Mouse (Mus musculus): ENCODE results near the gene Hnrnpl. TPM values are rescaled to one million over a fixed set of nuclear protein-coding genes. Genes with fewer than 3 reads are reported as not detected.

The Hnrnpl gene
- polyA plus RNA-seq, 1 experiment from 2014 or later: 185 TPM

DNA sequence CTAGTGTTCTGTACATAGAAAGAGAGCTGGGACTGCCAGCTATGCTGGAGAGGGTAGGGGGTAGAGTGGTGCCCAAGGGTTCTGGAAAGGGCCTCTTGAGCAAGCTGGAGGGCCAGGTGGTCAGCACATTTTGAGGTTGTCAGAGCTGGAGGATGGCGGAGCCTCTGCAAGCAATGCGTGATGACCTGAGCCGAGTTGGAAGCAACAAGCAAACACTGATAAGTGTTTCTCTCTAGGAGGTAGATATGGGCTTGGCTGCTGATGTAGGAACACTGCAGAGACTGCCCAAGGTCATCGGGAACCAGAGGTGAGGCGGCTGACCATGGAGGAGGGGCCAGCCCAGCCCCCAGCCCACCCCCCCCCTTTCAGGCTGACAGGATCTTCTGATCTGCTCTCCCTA lies 22.6 kb downstream of the Hnrnpl start:
- H3K36me3 ChIP-seq (ENCODE audit: control insufficient read depth, insufficient read depth): 0 out of 2 replicates have a peak, but pooled peaks cover 5% of the 10 kb centered on the region
- no peak overlapping the region for H3K27ac ChIP-seq (ENCODE audit: low read length)
- no peak for ATAC-seq
- peaks cover 2% of the 10 kb centered on the region for H3K4me1 ChIP-seq (replicated peaks; ENCODE audit: control insufficient read depth, insufficient read depth, low read length)
- H3K9ac ChIP-seq (replicated peaks; ENCODE audit: low read depth, low read length): no peak overlapping the region
- WGBS: 97% methylated on average over 5 of the region's 5 CpGs
- H3K27me3 ChIP-seq (replicated peaks; ENCODE audit: control insufficient read depth, insufficient read depth, low read length): no peaks in the 10 kb centered on the region
- H3K9me3 ChIP-seq (ENCODE audit: control insufficient read depth, low read length): no peaks in the 10 kb centered on the region
- H3K4me2 ChIP-seq (ENCODE audit: low read length): no peak overlapping the region
- H3K4me3 ChIP-seq (replicated peaks; ENCODE audit: low read length): no peak overlapping the region

DNA sequence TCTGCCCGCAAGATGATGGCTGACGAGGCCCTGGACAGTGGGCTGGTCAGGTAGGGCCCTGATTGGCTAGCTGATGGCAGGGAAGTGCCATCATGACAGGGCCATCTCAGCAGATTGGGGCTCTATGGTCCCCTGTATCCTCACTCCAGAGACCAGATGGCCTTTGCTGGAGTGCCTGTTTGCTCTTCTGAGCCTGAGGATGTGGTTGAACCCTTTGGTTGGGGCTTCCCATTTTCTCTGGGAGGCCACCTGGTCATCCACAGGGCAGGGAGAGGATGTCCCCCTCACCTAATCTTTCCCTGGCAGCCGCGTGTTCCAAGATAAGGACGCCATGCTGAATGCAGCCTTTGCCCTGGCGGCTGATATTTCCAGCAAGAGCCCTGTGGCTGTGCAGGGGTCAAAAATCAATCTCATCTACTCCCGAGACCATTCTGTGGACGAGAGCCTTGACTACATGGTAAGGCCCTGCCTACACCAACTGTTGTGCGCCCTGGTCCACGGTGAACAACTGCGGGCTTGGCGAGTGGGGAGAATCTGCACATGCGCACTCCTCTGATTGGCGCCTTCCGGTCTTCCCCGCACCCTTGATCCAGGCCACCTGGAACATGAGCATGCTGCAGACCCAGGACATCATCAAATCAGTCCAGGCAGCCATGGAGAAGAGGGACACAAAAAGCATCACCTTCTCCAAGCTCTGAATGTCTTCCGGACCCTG lies 23.2 kb downstream of the Hnrnpl start:
- Histone ChIP-seq H3K36me3 (ENCODE audit: control insufficient read depth, insufficient read depth) (0 out of 2 replicates have a peak, but pooled peaks cover 5% of the 10 kb centered on the region), H3K27ac (ENCODE audit: low read length) (no peak overlapping the region), H3K27me3 (replicated peaks; ENCODE audit: control insufficient read depth, insufficient read depth, low read length) (no peaks in the 10 kb centered on the region), H3K4me3 (replicated peaks; ENCODE audit: low read length) (no peak overlapping the region), H3K4me2 (ENCODE audit: low read length) (no peak overlapping the region), H3K9me3 (ENCODE audit: control insufficient read depth, low read length) (no peaks in the 10 kb centered on the region), H3K4me1 (replicated peaks; ENCODE audit: control insufficient read depth, insufficient read depth, low read length) (no peaks in the 10 kb centered on the region), H3K9ac (replicated peaks; ENCODE audit: low read depth, low read length) (no peak overlapping the region)
- 95% methylated on average over 17 of the region's 17 CpGs for WGBS
- ATAC-seq: no peak

DNA sequence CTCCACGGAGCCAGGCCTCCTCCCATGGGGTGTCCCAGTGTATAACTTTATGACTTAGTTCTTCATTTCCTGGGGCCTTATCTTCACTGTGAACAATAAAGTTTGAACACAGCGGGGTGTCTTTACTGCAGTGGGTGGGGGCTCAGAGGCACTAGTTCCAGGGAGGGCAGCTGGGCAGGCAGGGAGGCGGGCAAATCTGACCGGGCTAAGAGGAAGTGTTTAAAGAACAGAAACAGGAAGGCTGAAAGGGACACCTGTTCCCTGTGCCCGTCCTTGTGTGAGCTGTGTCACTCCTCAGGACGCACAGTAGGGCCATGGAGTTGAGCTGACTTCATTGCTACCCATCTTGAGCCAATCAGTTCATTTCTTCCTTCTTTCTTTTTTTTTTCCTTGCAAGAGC lies 23.8 kb downstream of the Hnrnpl start:
- Histone ChIP-seq H3K9me3 (ENCODE audit: control insufficient read depth, low read length) (no peaks in the 10 kb centered on the region), H3K4me3 (replicated peaks; ENCODE audit: low read length) (no peak overlapping the region), H3K4me2 (ENCODE audit: low read length) (no peak overlapping the region), H3K27me3 (replicated peaks; ENCODE audit: control insufficient read depth, insufficient read depth, low read length) (no peaks in the 10 kb centered on the region), H3K27ac (ENCODE audit: low read length) (no peak overlapping the region), H3K4me1 (replicated peaks; ENCODE audit: control insufficient read depth, insufficient read depth, low read length) (no peaks in the 10 kb centered on the region), H3K9ac (replicated peaks; ENCODE audit: low read depth, low read length) (no peak overlapping the region), H3K36me3 (ENCODE audit: control insufficient read depth, insufficient read depth) (0 out of 2 replicates have a peak, but pooled peaks cover 5% of the 10 kb centered on the region)
- no peak for ATAC-seq
- 75% methylated on average over 6 of the region's 6 CpGs for WGBS

DNA sequence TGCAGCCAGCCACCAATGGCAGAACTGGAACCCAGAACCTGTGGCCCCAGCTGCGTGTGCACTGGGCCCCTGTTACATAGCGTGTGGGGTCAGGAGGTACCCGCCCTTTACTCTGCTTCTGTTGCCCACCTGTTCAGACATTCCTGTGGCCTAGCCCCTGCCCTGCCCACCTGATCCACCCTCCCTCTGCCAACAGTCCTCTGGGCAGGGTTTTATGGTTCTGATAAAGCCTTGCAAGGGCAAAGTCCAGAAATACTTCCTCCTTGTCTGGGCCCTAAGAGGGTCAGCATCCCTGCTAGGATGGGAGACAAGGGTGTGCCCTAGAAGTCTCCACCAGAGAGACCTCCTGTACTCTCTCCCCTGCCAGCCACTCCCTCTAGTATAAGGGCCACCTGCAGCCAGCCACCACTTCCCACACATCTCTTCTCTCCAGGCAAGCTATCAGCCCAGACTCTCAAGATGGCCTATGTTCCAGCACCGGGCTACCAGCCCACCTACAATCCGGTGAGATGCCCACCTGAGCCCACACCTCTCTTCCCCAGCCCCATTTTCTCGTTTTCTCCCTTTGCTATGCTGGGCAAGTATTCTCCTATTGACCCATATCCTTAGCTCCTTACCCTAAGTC lies 25.5 kb downstream of the Hnrnpl start, which contains the start of gene Lgals4:
Gene Lgals4 (plus strand): TSS at position 132 of the 625 bp plus-strand sequence.
- H3K9ac ChIP-seq (replicated peaks; ENCODE audit: low read depth, low read length): no peak within 1 kb of the TSS
- H3K27me3 ChIP-seq (replicated peaks; ENCODE audit: control insufficient read depth, insufficient read depth, low read length): no peaks in the 10 kb centered on the region
- 80% methylated on average over 6 of the region's 6 CpGs for WGBS
- H3K4me1 ChIP-seq (replicated peaks; ENCODE audit: control insufficient read depth, insufficient read depth, low read length): no peaks in the 10 kb centered on the region
- no peak within 1 kb of the TSS for H3K4me3 ChIP-seq (replicated peaks; ENCODE audit: low read length)
- H3K9me3 ChIP-seq (ENCODE audit: control insufficient read depth, low read length): no peaks in the 10 kb centered on the region
- H3K27ac ChIP-seq (ENCODE audit: low read length): no peak within 1 kb of the TSS
- ATAC-seq: no peak
- H3K4me2 ChIP-seq (ENCODE audit: low read length): no peak within 1 kb of the TSS
- H3K36me3 ChIP-seq (ENCODE audit: control insufficient read depth, insufficient read depth): 0 out of 2 replicates have a peak, but pooled peaks cover 5% of the 10 kb centered on the region

DNA sequence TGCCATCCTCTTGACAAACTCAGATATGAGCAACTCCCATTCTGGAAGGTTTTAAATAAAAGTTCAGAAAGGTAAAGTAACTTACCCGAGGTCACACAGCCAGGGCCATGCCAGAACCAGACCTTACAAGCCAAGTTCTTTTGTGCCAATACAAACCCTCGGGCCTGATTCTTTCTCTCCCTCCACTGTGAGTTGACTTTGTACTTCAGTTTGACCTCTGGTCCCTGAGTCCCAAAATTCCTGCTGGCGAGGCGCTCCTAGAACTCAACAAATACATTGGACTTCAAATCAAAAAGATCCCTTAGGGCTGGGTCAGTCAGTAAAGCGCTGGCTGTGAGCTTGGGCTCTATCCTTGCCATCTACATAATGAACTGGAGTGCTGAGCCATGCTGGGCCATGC lies 28.6 kb downstream of the Hnrnpl start:
- Histone ChIP-seq H3K9ac (replicated peaks; ENCODE audit: low read depth, low read length) (no peak overlapping the region), H3K27me3 (replicated peaks; ENCODE audit: control insufficient read depth, insufficient read depth, low read length) (no peaks in the 10 kb centered on the region), H3K4me2 (ENCODE audit: low read length) (no peak overlapping the region), H3K4me3 (replicated peaks; ENCODE audit: low read length) (no peak overlapping the region), H3K9me3 (ENCODE audit: control insufficient read depth, low read length) (no peaks in the 10 kb centered on the region), H3K36me3 (ENCODE audit: control insufficient read depth, insufficient read depth) (no peaks in the 10 kb centered on the region), H3K4me1 (replicated peaks; ENCODE audit: control insufficient read depth, insufficient read depth, low read length) (no peaks in the 10 kb centered on the region), H3K27ac (ENCODE audit: low read length) (no peak overlapping the region)
- 85% methylated on average over 5 of the region's 5 CpGs for WGBS
- no peak for ATAC-seq

DNA sequence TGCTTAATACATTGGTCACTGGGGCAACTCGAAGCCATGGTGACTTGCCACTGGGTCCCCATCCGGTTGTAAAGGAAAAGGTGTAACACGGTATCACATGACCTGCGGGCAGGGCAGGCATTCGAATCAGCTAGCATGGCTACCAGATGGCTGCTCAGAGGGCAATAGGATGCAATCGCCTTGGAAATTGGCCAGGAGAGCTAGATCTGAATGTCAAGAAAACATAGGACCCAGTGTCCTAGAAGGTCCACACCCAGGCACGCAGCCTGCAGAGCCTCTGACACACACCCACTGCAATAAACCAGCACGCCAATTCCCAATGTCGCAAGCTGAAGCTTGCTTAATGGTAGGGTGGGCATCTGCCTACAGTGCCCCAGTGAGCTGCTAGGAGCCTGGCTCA lies 30.0 kb downstream of the Hnrnpl start:
- Histone ChIP-seq H3K4me2 (ENCODE audit: low read length) (no peak overlapping the region), H3K9ac (replicated peaks; ENCODE audit: low read depth, low read length) (no peak overlapping the region), H3K9me3 (ENCODE audit: control insufficient read depth, low read length) (no peaks in the 10 kb centered on the region), H3K4me1 (replicated peaks; ENCODE audit: control insufficient read depth, insufficient read depth, low read length) (no peaks in the 10 kb centered on the region), H3K4me3 (replicated peaks; ENCODE audit: low read length) (no peak overlapping the region), H3K27me3 (replicated peaks; ENCODE audit: control insufficient read depth, insufficient read depth, low read length) (no peaks in the 10 kb centered on the region), H3K27ac (ENCODE audit: low read length) (no peak overlapping the region), H3K36me3 (ENCODE audit: control insufficient read depth, insufficient read depth) (no peaks in the 10 kb centered on the region)
- no peak for ATAC-seq
- WGBS: 86% methylated on average over 9 of the region's 9 CpGs

DNA sequence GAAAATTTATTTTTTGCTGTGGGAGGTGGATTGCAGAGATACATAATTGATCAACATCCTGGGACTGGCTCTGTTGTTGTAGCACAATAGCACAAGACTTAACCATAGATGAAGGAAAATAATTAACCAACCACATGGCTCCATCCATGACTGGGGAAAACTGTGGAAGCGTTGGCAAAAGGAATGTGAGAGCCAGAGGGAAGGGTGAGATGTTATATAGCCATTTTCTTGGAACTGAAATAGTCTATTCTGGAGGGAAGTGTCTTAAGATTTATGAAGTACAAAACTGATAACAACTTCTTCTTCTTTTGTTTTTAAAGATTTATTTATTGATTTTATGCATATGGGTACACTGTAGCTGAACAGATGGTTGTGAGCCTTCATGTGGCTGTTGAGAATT lies 38.9 kb downstream of the Hnrnpl start:
- 85% methylated on average over 1 of the region's 1 CpGs for WGBS
- H3K9me3 ChIP-seq (ENCODE audit: control insufficient read depth, low read length): peaks cover 2% of the 10 kb centered on the region; the same call in 1 of the 2 replicates
- no peak for ATAC-seq
- H3K27me3 ChIP-seq (replicated peaks; ENCODE audit: control insufficient read depth, insufficient read depth, low read length): no peaks in the 10 kb centered on the region
- no peaks in the 10 kb centered on the region for H3K4me1 ChIP-seq (replicated peaks; ENCODE audit: control insufficient read depth, insufficient read depth, low read length)
- H3K9ac ChIP-seq (replicated peaks; ENCODE audit: low read depth, low read length): no peak overlapping the region
- H3K4me3 ChIP-seq (replicated peaks; ENCODE audit: low read length): no peak overlapping the region
- H3K4me2 ChIP-seq (ENCODE audit: low read length): no peak overlapping the region
- H3K36me3 ChIP-seq (ENCODE audit: control insufficient read depth, insufficient read depth): no peaks in the 10 kb centered on the region
- no peak overlapping the region for H3K27ac ChIP-seq (ENCODE audit: low read length)

DNA sequence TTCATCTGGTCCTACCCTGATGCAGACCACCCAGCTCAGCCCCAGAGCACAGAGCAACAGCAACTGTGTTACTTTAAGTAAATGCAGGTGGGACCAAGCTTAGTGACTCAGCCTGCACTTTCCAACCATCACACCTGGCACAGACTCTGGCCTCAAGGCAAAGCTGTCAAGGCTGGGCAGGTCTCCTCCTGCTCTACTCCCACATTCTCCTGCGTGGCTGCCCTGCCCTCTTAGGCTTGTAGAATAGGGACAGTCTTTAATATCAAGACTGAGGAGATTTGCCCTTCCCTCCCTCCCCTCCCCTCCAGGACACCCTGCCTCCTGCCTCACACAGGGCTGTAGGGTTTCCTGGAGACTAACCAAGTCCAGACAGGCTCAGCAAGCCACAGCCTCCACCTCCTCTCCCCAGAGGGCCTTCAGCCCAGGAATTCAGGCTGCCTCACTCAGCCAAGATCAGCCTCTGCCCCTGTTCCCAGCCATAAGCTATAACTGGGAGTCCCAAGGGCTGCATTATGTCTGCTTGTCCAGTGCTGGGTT lies 41.4 kb downstream of the Hnrnpl start:
- no peak overlapping the region for H3K4me3 ChIP-seq (replicated peaks; ENCODE audit: low read length)
- H3K27ac ChIP-seq (ENCODE audit: low read length): no peak overlapping the region
- no peaks in the 10 kb centered on the region for H3K36me3 ChIP-seq (ENCODE audit: control insufficient read depth, insufficient read depth)
- WGBS: 64% methylated on average over 1 of the region's 1 CpGs
- H3K4me1 ChIP-seq (replicated peaks; ENCODE audit: control insufficient read depth, insufficient read depth, low read length): no peaks in the 10 kb centered on the region
- H3K9me3 ChIP-seq (ENCODE audit: control insufficient read depth, low read length): no peaks in the 10 kb centered on the region; the same call in 1 of the 2 replicates
- no peak overlapping the region for H3K9ac ChIP-seq (replicated peaks; ENCODE audit: low read depth, low read length)
- ATAC-seq: no peak
- no peaks in the 10 kb centered on the region for H3K27me3 ChIP-seq (replicated peaks; ENCODE audit: control insufficient read depth, insufficient read depth, low read length)
- no peak overlapping the region for H3K4me2 ChIP-seq (ENCODE audit: low read length)

DNA sequence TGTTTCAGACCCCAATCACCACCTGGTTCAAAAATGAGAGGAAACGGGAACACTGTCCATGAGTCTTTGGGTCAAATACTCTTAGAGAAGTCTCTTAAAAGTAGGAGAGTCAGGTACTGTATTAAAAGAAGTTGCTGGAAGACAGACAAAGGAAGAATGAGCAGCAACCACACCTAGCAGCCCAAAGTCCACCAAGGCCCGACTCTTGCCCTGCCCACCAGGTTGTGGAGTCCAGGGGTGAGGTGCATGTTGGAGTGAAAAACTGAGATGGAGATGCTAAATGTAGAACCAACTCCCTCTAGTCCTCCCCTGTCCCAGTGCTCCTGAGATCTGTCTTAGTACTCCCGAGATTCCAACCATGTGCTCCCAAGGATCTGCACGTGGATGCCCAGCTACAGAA lies 42.3 kb downstream of the Hnrnpl start:
- Histone ChIP-seq H3K9ac (replicated peaks; ENCODE audit: low read depth, low read length) (no peak overlapping the region), H3K4me1 (replicated peaks; ENCODE audit: control insufficient read depth, insufficient read depth, low read length) (no peaks in the 10 kb centered on the region), H3K4me3 (replicated peaks; ENCODE audit: low read length) (no peak overlapping the region), H3K27me3 (replicated peaks; ENCODE audit: control insufficient read depth, insufficient read depth, low read length) (no peaks in the 10 kb centered on the region), H3K9me3 (ENCODE audit: control insufficient read depth, low read length) (no peaks in the 10 kb centered on the region), H3K36me3 (ENCODE audit: control insufficient read depth, insufficient read depth) (no peaks in the 10 kb centered on the region), H3K4me2 (ENCODE audit: low read length) (no peak overlapping the region), H3K27ac (ENCODE audit: low read length) (no peak overlapping the region)
- no peak for ATAC-seq
- WGBS: 84% methylated on average over 4 of the region's 4 CpGs

All from forebrain, embryonic 16.5 days (tissue).